Mouse (Mus musculus) heart, adult 11 months (tissue): ENCODE measurements around the gene Col5a1.

Experiments
- DNase-seq: peaks from one replicate; pipeline ENCODE4 v3.0.0; 2022

Col5a1 gene

GRCm38 (mm10) chr2:27981066-27981465, 94.8 kb downstream of the Col5a1 start:
- DNase-seq: no peak

DNA sequence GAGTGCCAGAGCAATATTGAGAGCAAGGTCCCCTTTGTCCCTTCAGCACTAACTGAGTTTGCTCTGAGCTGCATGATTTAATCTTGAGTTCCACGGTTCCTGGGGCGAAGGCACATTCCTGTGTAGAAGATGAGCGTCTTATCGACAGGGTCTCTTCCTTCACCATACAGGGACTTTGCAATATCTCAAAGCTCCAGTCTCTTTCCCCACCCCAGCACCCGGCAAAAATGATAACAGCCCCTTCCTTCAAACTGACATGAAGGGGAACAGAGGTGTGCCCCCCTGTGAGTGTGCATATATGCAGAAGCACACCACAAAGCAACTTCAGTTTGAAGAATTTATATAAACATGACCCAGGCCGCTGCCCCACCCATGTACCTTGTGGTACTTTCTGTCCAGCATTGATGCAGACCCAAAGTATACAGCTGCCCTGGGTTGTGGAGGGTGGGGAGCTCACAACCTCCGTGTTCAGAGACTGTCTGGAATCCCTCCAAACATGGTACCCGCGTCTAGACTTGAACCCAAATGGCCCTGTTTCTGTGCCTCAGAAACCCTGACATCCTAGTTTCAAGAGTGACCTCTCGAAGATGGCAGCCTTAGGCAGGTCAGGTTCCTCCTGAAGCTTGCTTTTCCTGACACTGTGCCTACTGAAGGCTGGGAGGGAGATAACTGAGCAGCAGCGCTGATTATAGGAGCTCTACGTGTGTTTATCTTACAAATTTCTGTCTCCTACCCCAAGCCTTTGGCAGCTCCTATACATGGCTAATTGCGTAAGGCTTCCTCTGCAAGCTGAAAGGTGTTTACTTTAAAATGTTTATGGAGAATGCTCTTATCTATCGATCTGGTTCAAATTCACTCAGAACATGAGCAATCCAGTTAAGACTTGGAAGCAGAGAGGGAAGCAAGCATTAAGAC, 95.7 kb downstream of the Col5a1 start:
- no peak for DNase-seq

GRCm38 (mm10) chr2:27983093-27983492, 96.9 kb downstream of the Col5a1 start:
- DNase-seq: no peak

GRCm38 (mm10) chr2:27983884-27984283, 97.7 kb downstream of the Col5a1 start:
- DNase-seq: no peak

DNA sequence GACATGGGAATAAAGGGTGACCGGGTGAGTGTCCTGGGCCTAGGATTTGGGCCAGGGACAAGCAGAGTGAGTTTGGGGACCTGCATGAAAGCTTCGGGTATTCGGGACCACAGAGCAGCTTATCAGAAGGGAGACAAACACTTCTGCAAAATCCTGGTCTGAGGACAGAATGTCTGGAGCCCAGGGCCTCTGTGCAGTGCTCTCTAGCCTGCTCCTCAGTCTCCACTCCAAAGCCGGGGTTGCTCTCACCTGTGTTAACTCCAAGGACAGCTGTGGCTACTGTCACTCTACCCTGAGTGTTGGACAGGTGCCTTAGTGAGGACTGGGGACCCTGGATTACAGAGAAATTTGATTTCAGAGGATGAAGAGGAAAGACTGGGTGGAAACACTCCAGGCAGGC, 100.5 kb downstream of the Col5a1 start:
- no peak for DNase-seq

DNA sequence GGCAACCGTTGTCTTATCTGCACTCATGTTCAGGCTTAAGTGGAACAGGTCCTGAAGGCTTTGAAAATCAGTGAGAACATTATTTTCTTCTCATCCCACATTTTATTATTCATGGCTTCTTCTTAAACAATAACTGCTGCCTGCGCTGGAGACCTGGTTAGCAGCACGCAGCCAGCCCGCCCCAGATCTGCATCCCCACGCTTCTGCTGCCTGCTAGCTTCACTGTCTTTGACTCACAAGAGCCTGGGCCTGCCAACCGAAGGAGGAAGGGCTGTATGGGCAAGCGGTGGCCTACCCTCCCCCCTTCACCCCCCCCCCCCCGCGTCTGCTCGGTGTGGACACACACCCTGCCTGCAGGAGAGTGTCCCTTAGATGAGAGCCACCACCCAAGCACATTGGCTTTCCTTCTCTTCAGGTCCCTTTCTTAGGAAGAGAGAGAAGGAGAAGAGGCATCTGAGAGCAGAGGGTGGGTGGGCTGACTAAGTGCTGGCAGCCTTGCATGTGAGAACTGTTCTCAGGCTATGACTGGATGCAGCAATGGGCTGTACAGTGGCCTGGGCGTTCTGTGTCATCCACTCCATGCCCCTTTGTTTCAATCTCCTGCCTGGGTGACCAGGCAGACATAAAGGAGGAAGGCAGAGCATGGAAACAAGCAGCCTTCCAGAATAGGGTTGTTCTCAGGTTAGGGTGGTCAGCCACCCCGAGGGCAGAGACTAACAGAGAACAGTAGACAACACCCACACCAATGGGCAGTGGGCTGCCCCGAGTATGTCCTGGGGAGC, 104.4 kb downstream of the Col5a1 start:
- DNase-seq: no peak

DNA sequence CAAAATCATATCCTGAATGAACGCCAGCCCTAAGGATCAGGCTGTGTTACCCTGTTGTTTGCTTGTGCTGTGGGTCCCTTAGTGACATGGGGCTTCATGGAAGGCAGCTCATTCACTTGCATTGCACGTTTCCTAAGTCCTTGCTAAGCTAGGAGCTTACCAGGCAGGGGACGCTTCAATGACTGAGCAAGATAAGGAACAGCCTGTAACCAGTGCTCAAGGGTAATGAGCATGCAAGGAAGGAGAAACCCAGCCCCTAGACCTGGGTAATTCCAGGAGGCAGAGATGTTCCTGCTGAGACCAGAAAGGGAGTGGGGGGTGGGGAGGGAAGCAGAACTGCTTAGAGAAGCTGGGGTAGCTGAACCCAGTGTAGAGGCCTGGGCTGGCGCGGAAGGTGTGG, 107.2 kb downstream of the Col5a1 start:
- DNase-seq: no peak

DNA sequence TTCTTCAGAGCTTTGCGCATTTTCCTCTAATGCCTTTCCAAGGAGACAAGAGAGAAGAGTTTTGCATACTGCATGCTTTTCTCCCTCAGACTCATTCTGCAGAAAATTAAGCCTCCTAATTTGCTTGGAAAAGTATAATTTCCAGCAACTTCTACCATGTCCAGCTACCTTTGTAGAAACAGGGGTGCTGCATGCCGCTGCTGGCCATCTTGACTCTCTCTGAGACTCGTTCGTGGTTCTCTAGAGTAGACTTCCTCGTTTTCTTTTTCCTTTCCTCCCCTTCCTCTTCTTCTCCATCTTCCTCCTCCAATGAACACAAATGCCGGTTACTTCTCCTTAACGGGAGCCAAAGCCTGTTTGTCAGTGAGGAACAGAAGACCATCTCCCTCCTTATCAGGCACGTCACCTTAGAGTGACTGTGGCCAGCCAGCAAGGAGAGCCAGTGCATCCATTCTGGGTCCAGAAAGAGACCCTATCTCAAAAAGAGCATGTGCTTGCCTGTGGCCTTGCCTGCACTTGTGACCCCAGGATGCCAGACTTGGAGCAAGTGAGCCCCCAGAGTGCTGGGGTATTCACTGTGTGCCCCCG, 113.9 kb downstream of the Col5a1 start:
- no peak for DNase-seq

- DNase-seq: no peak
Observed at GRCm38 (mm10) chr2:28000660-28001059, 114.4 kb downstream of the Col5a1 start.

DNA sequence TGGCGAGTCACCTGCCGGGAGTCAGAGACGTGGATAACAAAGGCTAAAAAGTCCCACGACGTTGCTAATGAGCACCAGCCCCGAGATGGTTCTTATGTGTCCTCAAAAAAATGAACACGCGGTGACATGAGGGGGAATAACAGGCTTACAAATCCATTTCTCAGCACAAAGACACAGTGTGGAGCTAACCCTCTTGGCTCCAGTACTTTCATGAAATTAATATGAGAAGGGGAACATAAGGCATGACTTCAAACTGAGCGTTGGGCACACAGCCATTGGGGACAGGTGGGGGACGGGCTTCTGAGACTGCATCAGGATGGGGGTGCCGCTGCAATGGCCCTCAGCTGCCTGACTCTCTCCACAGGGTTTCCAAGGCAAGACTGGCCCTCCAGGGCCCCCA, 115.0 kb downstream of the Col5a1 start:
- DNase-seq: no peak

DNA sequence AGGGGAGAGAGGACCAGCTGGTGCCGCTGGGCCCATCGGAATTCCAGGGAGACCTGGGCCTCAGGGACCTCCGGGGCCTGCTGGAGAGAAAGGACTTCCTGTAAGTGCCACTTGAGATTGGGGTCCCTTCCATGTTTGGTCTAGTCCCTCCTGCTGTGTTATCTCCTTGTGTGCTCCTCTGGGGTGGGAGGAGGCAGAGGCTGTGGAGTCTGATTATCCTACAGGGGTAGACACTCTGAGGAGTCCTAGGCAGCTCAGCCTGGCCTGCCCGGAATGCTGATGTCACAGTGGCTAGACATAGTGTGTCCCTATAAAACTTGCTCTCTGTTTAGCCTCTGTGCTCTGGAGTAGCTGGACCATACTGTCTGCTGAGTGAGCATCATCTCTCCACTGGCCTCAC, 119.0 kb downstream of the Col5a1 start:
- DNase-seq: no peak

GRCm38 (mm10) chr2:28008261-28008660, 122.0 kb downstream of the Col5a1 start:
- DNase-seq: no peak

- DNase-seq: no peak
Observed at GRCm38 (mm10) chr2:28012367-28012766, 126.1 kb downstream of the Col5a1 start.

DNA sequence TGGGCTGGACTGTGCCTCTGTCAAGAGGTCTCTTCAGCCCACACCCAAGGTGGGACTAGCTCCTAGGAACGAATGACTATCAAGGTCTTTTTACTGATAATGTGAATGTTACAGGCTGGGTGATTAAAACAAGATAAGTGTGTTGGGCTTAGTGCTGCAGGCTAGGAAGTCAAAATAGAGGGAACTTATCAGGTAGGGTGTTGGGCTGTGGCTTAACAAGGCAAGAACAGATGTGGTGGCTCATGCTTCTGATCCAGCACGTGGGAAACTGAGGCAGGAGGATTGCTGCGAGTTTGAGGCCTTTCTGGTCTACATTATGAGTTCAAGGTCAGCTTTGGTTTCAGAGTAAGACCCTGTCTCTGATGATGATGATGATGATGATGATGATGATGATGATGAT, 128.6 kb downstream of the Col5a1 start:
- no peak for DNase-seq

- no peak for DNase-seq
Observed at GRCm38 (mm10) chr2:28024416-28024815, 138.2 kb downstream of the Col5a1 start.

- no peak for DNase-seq
Observed at GRCm38 (mm10) chr2:28025776-28026175, 139.6 kb downstream of the Col5a1 start.

GRCm38 (mm10) chr2:28031860-28032259, 145.6 kb downstream of the Col5a1 start:
- no peak for DNase-seq

DNA sequence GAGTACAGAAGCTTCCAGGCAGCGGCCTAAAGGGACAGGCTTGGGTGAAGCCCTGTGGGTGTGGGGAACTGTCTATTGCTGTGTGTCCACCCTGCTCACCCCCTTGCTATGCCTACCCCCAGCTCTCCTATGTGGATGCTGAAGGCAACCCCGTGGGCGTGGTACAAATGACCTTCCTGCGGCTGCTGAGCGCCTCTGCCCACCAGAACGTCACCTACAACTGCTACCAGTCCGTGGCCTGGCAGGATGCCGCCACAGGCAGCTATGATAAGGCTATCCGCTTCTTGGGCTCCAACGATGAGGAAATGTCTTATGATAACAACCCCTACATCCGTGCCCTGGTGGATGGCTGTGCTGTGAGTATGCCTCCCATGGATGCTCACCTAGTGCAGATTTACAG, 146.2 kb downstream of the Col5a1 start:
- peak; percentile 87 for DNase-seq

GRCm38 (mm10) chr2:28034011-28034710, 147.9 kb downstream of the Col5a1 start:
- peak; percentile 88 for DNase-seq

DNA sequence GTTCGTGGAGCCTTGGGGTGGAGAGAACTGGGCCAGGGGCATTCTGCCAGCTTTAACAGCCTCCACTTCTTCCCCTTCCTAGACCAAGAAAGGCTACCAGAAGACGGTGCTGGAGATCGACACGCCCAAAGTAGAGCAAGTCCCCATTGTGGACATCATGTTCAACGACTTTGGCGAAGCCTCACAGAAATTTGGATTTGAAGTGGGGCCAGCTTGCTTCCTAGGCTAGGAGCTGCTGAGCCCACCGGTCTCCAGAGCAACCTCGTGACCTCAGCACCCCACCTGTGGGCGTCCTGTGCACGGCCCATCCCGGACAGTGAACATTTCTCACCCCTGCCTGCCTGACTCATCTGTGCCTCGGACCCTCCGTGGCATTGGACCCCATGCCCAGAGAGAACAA, 150.6 kb downstream of the Col5a1 start:
- peak; percentile 88 for DNase-seq

DNA sequence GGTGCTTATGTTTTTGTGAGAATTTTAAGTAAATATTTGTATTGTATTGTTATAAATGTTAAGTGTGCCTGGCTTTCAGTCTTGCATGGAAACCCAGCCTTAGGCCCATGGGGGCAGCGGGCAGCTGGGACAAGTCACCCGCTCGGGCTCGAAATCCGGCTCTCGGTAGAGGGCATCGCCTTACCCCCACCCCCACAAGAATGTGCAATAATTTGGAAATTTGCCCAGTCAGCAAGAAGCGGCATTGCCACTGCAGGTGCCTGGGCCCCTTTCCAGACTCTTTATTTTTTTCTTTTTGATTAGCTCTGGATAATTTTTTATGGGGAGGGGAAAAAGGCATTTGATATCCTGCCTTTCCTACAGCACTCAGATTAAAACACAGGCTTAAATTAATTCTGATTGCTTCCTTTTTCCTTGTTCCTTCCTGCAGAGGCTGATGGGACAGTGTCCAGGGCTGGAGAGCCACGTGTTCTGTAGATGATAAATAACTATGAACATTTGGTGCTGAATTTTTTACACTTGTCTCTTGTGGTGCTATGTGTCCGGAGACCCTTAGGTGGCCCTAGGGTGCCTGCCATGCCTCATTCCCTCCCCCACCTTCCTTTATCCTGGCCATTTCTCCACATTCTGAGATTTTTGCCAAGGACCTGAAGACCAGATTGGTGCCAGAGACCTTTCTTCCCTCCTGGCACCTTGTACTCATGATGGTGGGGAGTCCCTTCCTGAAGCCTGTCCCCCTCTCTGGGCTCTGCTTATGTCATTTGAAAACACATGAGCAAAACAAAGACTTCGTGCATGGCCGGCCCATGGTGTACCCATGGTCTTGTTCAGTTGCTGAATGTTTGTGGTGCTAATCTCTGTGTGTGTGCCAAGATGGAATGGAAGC, 151.5 kb downstream of the Col5a1 start:
- DNase-seq: peak; percentile 90
